Mouse (Mus musculus): ENCODE measurements at regions not wholly inside any gene's neighbourhood (a gene's known extent, or its start where the extent isn't known, plus 50 kb on each side); places are given as distances from the start of the nearest gene placed in this dataset.

GRCm38 (mm10) chr4:22090536-22090935 is 159.4 kb downstream of the Faxc start:
- no peak for TF ChIP-seq GATA1 (IDR thresholded peaks at IDR 0.05; ENCODE audit: borderline replicate concordance, low read length)
- TF ChIP-seq FLI1 (IDR thresholded peaks at IDR 0.05; ENCODE audit: low read length), result no peak
